In genomic region chr14:31018860-31019291, GRCm38 (mm10) we compare ENCODE assay signal across 8 mouse cellular contexts. TPM values are rescaled to one million over a fixed set of nuclear protein-coding genes. Genes with fewer than 3 reads are reported as not detected.
DNase-seq lines count a peak whose midpoint lies in the region; ATAC-seq and TF ChIP-seq lines count a peak whose summit lies in the region.

Gene Pbrm1 (plus strand): TSS chr14:31019138.
Gene Gnl3 (minus strand): TSS chr14:31019152.

- H3K27me3 ChIP-seq in C2C12 (ENCODE audit: control insufficient read depth, insufficient read depth, insufficient read length), result no peaks in the 10 kb centered on the region
- no peaks in the 10 kb centered on the region for H3K27me3 ChIP-seq in erythroblast, embryonic 14.5 days (ENCODE audit: control insufficient read depth)
- H3K27me3 ChIP-seq in heart, embryonic 12.5 days (replicated peaks), result no peaks in the 10 kb centered on the region
- no peaks in the 10 kb centered on the region for H3K27me3 ChIP-seq in kidney, postnatal 0 days (ENCODE audit: insufficient read depth, low read length)
- no peaks in the 10 kb centered on the region for H3K27me3 ChIP-seq in liver, embryonic 11.5 days (replicated peaks; ENCODE audit: control insufficient read depth, insufficient read depth, low read length)
- H3K27me3 ChIP-seq in stomach, embryonic 14.5 days (ENCODE audit: control insufficient read depth, insufficient read depth, low read length), result no peaks in the 10 kb centered on the region

- 3% methylated on average over 44 of the region's 53 CpGs for WGBS in heart, embryonic 12.5 days
- WGBS in kidney, postnatal 0 days, result under 1% methylated on average over 50 of the region's 53 CpGs
- WGBS in liver, embryonic 11.5 days, result under 1% methylated on average over 39 of the region's 53 CpGs
- WGBS in stomach, embryonic 14.5 days, result under 1% methylated on average over 41 of the region's 53 CpGs

- peak; percentile 99 for DNase-seq in brain, embryonic 14.5 days (ENCODE audit: low read depth)
- DNase-seq in kidney, postnatal 0 days (ENCODE audit: low spot score), result peak; percentile 98
- DNase-seq in liver, embryonic 11.5 days (ENCODE audit: low spot score), result peak; percentile 98
- peak; percentile 96 for DNase-seq in naive thymus-derived CD4-positive, alpha-beta T cell, adult 2 months (ENCODE audit: low read depth)

- H3K4me1 ChIP-seq in erythroblast, embryonic 14.5 days (ENCODE audit: control insufficient read depth), result peaks cover 67% of the 10 kb centered on the region
- H3K4me1 ChIP-seq in heart, embryonic 12.5 days (replicated peaks), result peaks cover 18% of the 10 kb centered on the region
- 0 out of 2 replicates have a peak, but pooled peaks cover 7% of the 10 kb centered on the region for H3K4me1 ChIP-seq in kidney, postnatal 0 days (replicated peaks; ENCODE audit: insufficient read depth, low read length)
- H3K4me1 ChIP-seq in liver, embryonic 11.5 days (replicated peaks; ENCODE audit: control insufficient read depth, insufficient read depth, low read length), result peaks cover 29% of the 10 kb centered on the region
- H3K4me1 ChIP-seq in stomach, embryonic 14.5 days (ENCODE audit: control insufficient read depth, insufficient read depth, low read length), result peaks cover 10% of the 10 kb centered on the region

- peak within 1 kb of the TSS; percentile 98 for H3K27ac ChIP-seq in heart, embryonic 12.5 days (ENCODE audit: poor library complexity, severe bottlenecking)
- peak within 1 kb of the TSS; percentile 99 for H3K27ac ChIP-seq in kidney, postnatal 0 days
- peak within 1 kb of the TSS; percentile 97 for H3K27ac ChIP-seq in liver, embryonic 11.5 days (ENCODE audit: low read depth, low read length)
- H3K27ac ChIP-seq in stomach, embryonic 14.5 days (ENCODE audit: low read length), result peak within 1 kb of the TSS; percentile 85

- H3K79me2 ChIP-seq in C2C12 (ENCODE audit: control insufficient read depth, insufficient read depth), result peaks cover 96% of the 10 kb centered on the region

- H3ac ChIP-seq in C2C12 (ENCODE audit: control insufficient read depth, insufficient read length, low read depth), result peak within 1 kb of the TSS; percentile 98

- no peak for TF ChIP-seq CTCF in C2C12 (IDR thresholded peaks at IDR 0.05; ENCODE audit: control insufficient read depth, insufficient read depth, insufficient read length)
- no peak for TF ChIP-seq CTCF in brain, embryonic 14.5 days (IDR thresholded peaks at IDR 0.05; ENCODE audit: borderline replicate concordance, extremely low read depth, insufficient read depth, insufficient read length)
- TF ChIP-seq CTCF in kidney, postnatal 0 days (IDR thresholded peaks at IDR 0.05; ENCODE audit: low read depth), result peak; percentile 49; the same call in 1 of the 2 replicates

- H3K36me3 ChIP-seq in C2C12 (ENCODE audit: control insufficient read depth, insufficient read depth), result peaks cover 62% of the 10 kb centered on the region
- H3K36me3 ChIP-seq in erythroblast, embryonic 14.5 days (ENCODE audit: control insufficient read depth), result peaks cover 73% of the 10 kb centered on the region
- peaks cover 50% of the 10 kb centered on the region for H3K36me3 ChIP-seq in heart, embryonic 12.5 days
- peaks cover 27% of the 10 kb centered on the region for H3K36me3 ChIP-seq in kidney, postnatal 0 days (ENCODE audit: insufficient read depth, low read length)
- H3K36me3 ChIP-seq in liver, embryonic 11.5 days (ENCODE audit: control insufficient read depth, insufficient read depth, low read length), result peaks cover 36% of the 10 kb centered on the region
- H3K36me3 ChIP-seq in stomach, embryonic 14.5 days (ENCODE audit: control insufficient read depth, insufficient read depth, low read length), result peaks cover 50% of the 10 kb centered on the region

- H3K4me2 ChIP-seq in heart, embryonic 12.5 days, result peak within 1 kb of the TSS; percentile 78
- H3K4me2 ChIP-seq in kidney, postnatal 0 days (ENCODE audit: low read length), result peak within 1 kb of the TSS; percentile 64
- peak within 1 kb of the TSS; percentile 91 for H3K4me2 ChIP-seq in liver, embryonic 11.5 days
- H3K4me2 ChIP-seq in stomach, embryonic 14.5 days (replicated peaks; ENCODE audit: low read depth, low read length), result peak within 1 kb of the TSS; percentile 87

- TF ChIP-seq POLR2A in brain, embryonic 14.5 days (IDR thresholded peaks at IDR 0.05; ENCODE audit: borderline replicate concordance, extremely low read depth, insufficient read depth, insufficient read length, poor library complexity, severe bottlenecking), result peak; percentile 97

- peaks cover 84% of the 10 kb centered on the region for H3K79me3 ChIP-seq in C2C12 (ENCODE audit: low read depth)

- peak within 1 kb of the TSS; percentile 100 for H3K4me3 ChIP-seq in C2C12 (ENCODE audit: insufficient read depth, poor library complexity, severe bottlenecking)
- peak within 1 kb of the TSS; percentile 91 for H3K4me3 ChIP-seq in erythroblast, embryonic 14.5 days (replicated peaks)
- H3K4me3 ChIP-seq in heart, embryonic 12.5 days, result peak within 1 kb of the TSS; percentile 71
- peak within 1 kb of the TSS; percentile 64 for H3K4me3 ChIP-seq in kidney, postnatal 0 days (replicated peaks; ENCODE audit: low read depth, low read length)
- peak within 1 kb of the TSS; percentile 60 for H3K4me3 ChIP-seq in liver, embryonic 11.5 days (ENCODE audit: low read depth, low read length)
- peak within 1 kb of the TSS; percentile 75 for H3K4me3 ChIP-seq in stomach, embryonic 14.5 days (ENCODE audit: low read depth, low read length)

- no peaks in the 10 kb centered on the region for H3K9me3 ChIP-seq in erythroblast, embryonic 14.5 days (ENCODE audit: control insufficient read depth, low read length)
- H3K9me3 ChIP-seq in heart, embryonic 12.5 days (replicated peaks), result no peaks in the 10 kb centered on the region
- H3K9me3 ChIP-seq in kidney, postnatal 0 days (replicated peaks; ENCODE audit: low read length), result no peaks in the 10 kb centered on the region
- H3K9me3 ChIP-seq in liver, embryonic 11.5 days (ENCODE audit: control insufficient read depth, low read length), result no peaks in the 10 kb centered on the region
- H3K9me3 ChIP-seq in stomach, embryonic 14.5 days (ENCODE audit: control insufficient read depth, low read depth, low read length), result no peaks in the 10 kb centered on the region

- peak within 1 kb of the TSS; percentile 91 for H3K9ac ChIP-seq in heart, embryonic 12.5 days
- peak within 1 kb of the TSS; percentile 89 for H3K9ac ChIP-seq in kidney, postnatal 0 days (ENCODE audit: low read depth, low read length)
- H3K9ac ChIP-seq in liver, embryonic 11.5 days (ENCODE audit: low read depth, low read length), result peak within 1 kb of the TSS; percentile 81
- H3K9ac ChIP-seq in stomach, embryonic 14.5 days (replicated peaks; ENCODE audit: low read depth, low read length), result peak within 1 kb of the TSS; percentile 77

- peak; percentile 96 for ATAC-seq in heart, embryonic 12.5 days (ENCODE audit: insufficient number of reproducible peaks, low FRiP score)
- ATAC-seq in kidney, postnatal 0 days (replicated peaks; ENCODE audit: low FRiP score, low read depth), result peak; percentile 96
- ATAC-seq in liver, embryonic 11.5 days (replicated peaks; ENCODE audit: low FRiP score), result peak; percentile 83
- peak; percentile 93 for ATAC-seq in stomach, embryonic 14.5 days (ENCODE audit: insufficient number of reproducible peaks, insufficient read depth, low FRiP score, low read depth)

TF ChIP-seq in C2C12, 6 proteins besides CTCF, POLR2A, EP300 and RAD21:
- TF ChIP-seq MAX (IDR thresholded peaks at IDR 0.05) (peak; percentile 98), CEBPB (IDR thresholded peaks at IDR 0.05; ENCODE audit: low read depth) (no peak), USF1 (IDR thresholded peaks at IDR 0.05; ENCODE audit: low read depth) (peak; percentile 48), MYOD1 (IDR thresholded peaks at IDR 0.05; ENCODE audit: control insufficient read depth, insufficient read length, low read depth) (no peak)
TF ChIP-seq in C2C12: peak in this region for 2.

RNA-seq across cellular contexts. Expression of gene Pbrm1, which starts in this region (rescaled TPM):
- 14.3 TPM for polyA plus RNA-seq in C2C12 (2012; fragmentation: generic; extraction: Trizol)
- polyA plus RNA-seq in brain, embryonic 14.5 days (2012; rRNA removed), result 40.4 and 48.8 TPM in 2 replicates
- 1.2 and 1.6 TPM in 2 replicates for polyA plus RNA-seq in erythroblast, embryonic 14.5 days (2012)
- polyA plus RNA-seq in heart, embryonic 12.5 days (2016; fragmentation: Nextera tagmentation; extraction: Ambion mirVana), result 124 and 134 TPM in 2 replicates
- polyA plus RNA-seq in kidney, postnatal 0 days (2015; fragmentation: Nextera tagmentation; extraction: Ambion mirVana), result 67.3 and 75.8 TPM in 2 replicates
- polyA plus RNA-seq in liver, embryonic 11.5 days (2014; fragmentation: Nextera tagmentation; extraction: Ambion mirVana), result 72.8 and 73.0 TPM in 2 replicates
- polyA plus RNA-seq in stomach, embryonic 14.5 days (2014; fragmentation: Nextera tagmentation; extraction: Ambion mirVana), result 119 TPM in 2 replicates

RNA-seq across cellular contexts. Expression of gene Gnl3, which starts in this region (rescaled TPM):
- polyA plus RNA-seq in C2C12 (2012; fragmentation: generic; extraction: Trizol), result 56.7 TPM
- polyA plus RNA-seq in brain, embryonic 14.5 days (2012; rRNA removed), result 60.1 and 76.3 TPM in 2 replicates
- 0.74 and 1.2 TPM in 2 replicates for polyA plus RNA-seq in erythroblast, embryonic 14.5 days (2012)
- polyA plus RNA-seq in heart, embryonic 12.5 days (2016; fragmentation: Nextera tagmentation; extraction: Ambion mirVana), result 75.3 and 79.5 TPM in 2 replicates
- 96.3 and 99.5 TPM in 2 replicates for polyA plus RNA-seq in kidney, postnatal 0 days (2015; fragmentation: Nextera tagmentation; extraction: Ambion mirVana)
- 265 and 268 TPM in 2 replicates for polyA plus RNA-seq in liver, embryonic 11.5 days (2014; fragmentation: Nextera tagmentation; extraction: Ambion mirVana)
- polyA plus RNA-seq in stomach, embryonic 14.5 days (2014; fragmentation: Nextera tagmentation; extraction: Ambion mirVana), result 124 and 128 TPM in 2 replicates

Comparison
In these comparisons a context has a peak if more than half of its experiments do, and no peak if none do; other contexts are left out.
1. Peak in every context shown above with its lines: DNase-seq, ATAC-seq, H3K4me3 ChIP-seq and H3K27ac ChIP-seq.
2. RNA of gene Gnl3 (polyA plus RNA-seq): 265 to 268 TPM in liver, embryonic 11.5 days, 124 to 128 TPM in stomach, embryonic 14.5 days, 96.3 to 99.5 TPM in kidney, postnatal 0 days, 75.3 to 79.5 TPM in heart, embryonic 12.5 days, 60.1 to 76.3 TPM in brain, embryonic 14.5 days and 56.7 TPM in C2C12 (single experiment); 0.74 to 1.2 TPM in erythroblast, embryonic 14.5 days; every median in the first group is over 10 times any median in the second.